Mouse (Mus musculus) gastrocnemius, adult 2 months (tissue): Measurements from ENCODE around the gene Dnajb5. TPM values are rescaled to one million over a fixed set of nuclear protein-coding genes. Genes with fewer than 3 reads are reported as not detected.
"Not testable (repeated sequence)": the region's sequence is repeated elsewhere in the genome, so short reads cannot be mapped to it uniquely, and the experiment has no call there.

Experiments
- DNase-seq: peaks from one replicate; pipeline ENCODE4 v3.0.0; 2022
- H3K27ac ChIP-seq: fragments of 200-600 bp; 2 replicates; pipeline ENCODE4 v1.8.1; 2022; ENCODE audit warnings: mild to moderate bottlenecking
- H3K4me3 ChIP-seq: fragments of 200-600 bp; 2 replicates; pipeline ENCODE4 v1.8.1; 2022; ENCODE audit warnings: mild to moderate bottlenecking, moderate library complexity
- CTCF ChIP-seq: fragments of 200-600 bp; IDR thresholded peaks from 2 replicates; pipeline ENCODE4 v1.8.1; 2022; ENCODE audit warnings: antibody characterized with exemption, mild to moderate bottlenecking, moderate library complexity
- intact Hi-C: fragments of 180-260 bp; cut with DNase I; formaldehyde crosslinking; loops from one replicate; pipeline ENCODE4 v1.15.1; 2025
- total RNA-seq, 2 experiments: library from RNA; stranded (reverse); gene quantifications; 2 replicates each; pipeline ENCODE4 v1.2.3; 2021

Gene Dnajb5
- total RNA-seq, 2 experiments from 2014 or later: 178 to 216 TPM

DNA sequence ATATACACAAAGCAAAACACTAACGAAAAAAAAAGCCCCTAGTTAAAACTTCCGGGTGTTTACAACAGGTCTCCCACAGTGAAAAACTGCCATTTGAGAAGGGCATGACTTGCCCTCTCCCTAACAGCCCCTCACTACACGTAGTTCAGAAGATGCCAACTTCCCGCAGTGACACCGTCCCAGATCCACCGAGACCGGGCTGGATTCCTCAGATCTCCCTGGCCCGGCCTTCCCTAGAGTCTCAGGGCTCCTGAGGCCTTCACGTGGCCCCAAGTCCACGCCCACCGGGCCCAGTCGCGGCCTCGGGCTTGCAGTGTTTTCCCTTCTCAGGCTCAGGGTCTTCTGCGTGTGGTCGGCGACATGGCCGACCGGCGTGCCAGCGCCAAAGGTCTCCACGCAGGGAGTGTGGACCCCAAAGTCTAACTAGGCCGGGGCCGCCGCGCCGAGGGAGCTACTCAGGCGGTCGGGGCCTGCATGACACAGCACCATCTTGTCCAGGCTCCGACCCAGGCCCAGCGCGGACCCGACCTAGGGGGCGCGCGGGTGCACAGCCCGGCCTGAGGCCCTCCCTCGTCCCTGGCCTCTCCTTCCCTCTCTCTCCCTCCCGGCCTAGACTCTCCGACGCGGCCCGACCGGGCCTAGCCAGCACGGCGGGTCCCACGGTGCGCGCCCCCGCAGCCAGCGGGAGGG lies 50.0 kb downstream of the Dnajb5 start:
- peak overlapping the region; percentile 98 for H3K4me3 ChIP-seq
- H3K27ac ChIP-seq: peak overlapping the region; percentile 99
- TF ChIP-seq CTCF: peak; percentile 38
- intact Hi-C loops: no loop called here
- DNase-seq: peak; percentile 88

DNA sequence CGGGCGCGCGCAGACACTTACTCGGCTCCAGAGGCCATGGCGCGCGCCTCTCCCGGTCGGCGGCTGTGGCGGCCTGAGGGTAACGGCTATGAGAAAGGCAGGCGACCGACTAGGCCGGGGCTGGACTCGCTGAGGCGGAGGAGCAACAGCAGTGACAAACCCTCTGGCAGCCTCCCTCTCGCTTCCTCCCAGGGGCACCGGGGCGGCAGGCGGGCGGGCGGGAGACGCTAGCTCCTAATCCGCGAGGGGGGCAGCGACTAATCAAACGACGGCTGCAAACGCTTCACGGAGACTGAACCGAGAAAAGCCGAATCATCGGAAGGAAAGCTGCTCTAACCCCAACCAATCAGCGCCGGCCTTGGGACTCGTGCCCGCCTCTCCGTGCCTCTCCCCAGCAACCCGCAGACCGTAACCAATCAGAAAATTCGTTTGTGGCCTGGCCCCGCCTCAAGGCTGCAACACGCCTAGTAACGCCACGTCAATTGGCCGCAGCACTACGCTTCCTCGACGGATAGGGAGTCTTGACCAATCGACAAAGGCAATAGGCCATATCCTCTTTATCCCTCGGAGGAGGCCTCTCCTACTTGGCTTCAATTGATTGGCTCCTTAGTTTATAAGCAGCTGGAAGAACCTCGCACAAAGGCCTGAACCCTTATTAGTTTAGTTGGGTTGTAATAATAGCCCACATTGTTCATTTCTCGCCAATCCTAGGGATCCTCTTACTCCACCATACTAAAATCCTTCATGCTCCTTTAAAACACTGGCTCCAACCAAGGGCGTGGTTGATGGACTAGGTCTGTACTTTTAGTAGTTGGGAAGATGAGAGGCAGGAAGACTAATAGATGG lies 50.8 kb downstream of the Dnajb5 start, which contains the start of gene Vcp:
Gene Vcp, minus strand, starts transcription at position 367 of the 846 bp plus-strand sequence.
- Histone ChIP-seq H3K4me3 (peak within 1 kb of the TSS; percentile 98), H3K27ac (peak within 1 kb of the TSS; percentile 99)
- peak; percentile 100 for DNase-seq
- intact Hi-C loops: not testable (repeated sequence)

DNA sequence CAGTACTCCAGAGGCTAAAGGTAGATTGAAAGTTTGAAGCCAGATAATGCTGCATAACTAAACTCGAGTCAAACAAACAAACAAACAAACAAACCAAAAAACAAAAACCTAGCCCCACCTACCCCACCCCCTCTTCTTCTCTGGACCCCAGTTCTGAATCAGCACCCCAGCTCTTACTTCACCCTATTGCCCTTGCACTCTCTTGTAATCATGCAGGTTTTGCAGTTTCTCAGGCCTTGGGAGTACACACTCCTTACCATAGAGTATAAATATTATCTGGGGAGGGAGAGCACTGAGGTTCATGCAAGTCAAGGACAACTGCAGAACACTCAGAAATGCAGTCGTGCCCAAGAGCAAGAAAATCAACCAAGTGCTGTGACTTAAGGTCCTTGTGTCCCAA lies 51.7 kb downstream of the Dnajb5 start:
- no peak overlapping the region for H3K4me3 ChIP-seq
- intact Hi-C loops: no loop called here
- DNase-seq: no peak
- peak overlapping the region; percentile 86 for H3K27ac ChIP-seq
- no peak for TF ChIP-seq CTCF

DNA sequence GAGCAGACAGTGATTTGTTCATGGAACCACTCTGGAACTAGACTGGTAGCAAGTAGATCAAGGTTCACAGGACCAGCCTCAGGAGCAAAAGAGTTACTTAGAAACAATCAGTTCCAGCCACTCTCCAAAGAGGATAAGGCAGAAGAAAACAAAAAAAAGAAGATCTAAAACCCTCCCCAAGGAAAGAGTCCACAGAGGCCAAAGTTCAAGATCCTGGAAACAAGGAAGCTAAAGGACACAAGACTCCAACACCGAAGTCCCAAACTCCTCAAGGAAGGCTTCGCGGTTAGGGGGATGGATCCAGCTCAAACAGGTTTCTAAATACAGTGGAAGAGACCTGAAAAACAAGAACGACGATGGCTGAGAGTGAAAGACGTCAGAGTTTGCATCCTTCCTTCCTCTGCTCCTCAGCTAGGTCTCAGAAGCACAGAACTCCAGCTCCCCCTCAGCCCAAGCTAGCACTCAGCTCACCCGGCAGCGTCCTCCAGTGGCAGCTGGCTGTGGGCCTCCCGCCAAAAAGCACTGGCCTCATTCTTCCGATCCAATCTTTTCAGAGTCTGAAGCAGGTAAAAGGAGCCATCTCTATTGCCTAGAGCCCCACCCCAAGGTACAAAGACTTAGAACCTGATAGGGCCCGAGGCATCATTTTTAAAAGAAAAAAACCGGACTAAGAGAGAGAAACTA lies 53.3 kb downstream of the Dnajb5 start:
- Histone ChIP-seq H3K27ac (peak overlapping the region; percentile 68), H3K4me3 (no peak overlapping the region)
- peak; percentile 76 for DNase-seq
- intact Hi-C loops: no loop called here
- TF ChIP-seq CTCF: peak; percentile 26; the same call in 1 of the 2 replicates

DNA sequence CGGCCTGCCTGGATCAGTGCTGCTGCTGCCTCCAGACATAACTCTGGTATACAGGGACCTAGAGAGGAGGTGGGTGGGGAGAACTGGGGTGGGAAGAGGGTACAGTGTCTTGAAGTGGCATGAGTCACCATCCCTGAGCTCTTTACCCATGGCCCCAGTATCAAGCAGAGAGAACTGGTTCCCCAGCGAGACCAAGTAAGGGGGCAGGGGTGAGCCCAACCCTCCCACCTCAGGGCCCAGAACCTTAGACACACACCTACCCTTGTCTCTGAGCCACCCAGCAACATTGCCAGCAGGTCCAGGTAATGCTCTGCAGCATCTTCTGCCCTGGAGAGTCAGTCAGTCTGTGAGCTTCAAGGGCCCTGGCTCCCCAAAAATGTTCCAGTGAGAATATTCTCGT lies 55.3 kb downstream of the Dnajb5 start:
- Histone ChIP-seq H3K27ac (no peak overlapping the region), H3K4me3 (no peak overlapping the region)
- no peak for TF ChIP-seq CTCF
- intact Hi-C loops: loop anchor here (1.0 kb wide), 1 partner anchor 20 kb away; the partner anchor contains the start of gene Pigo
- DNase-seq: no peak

DNA sequence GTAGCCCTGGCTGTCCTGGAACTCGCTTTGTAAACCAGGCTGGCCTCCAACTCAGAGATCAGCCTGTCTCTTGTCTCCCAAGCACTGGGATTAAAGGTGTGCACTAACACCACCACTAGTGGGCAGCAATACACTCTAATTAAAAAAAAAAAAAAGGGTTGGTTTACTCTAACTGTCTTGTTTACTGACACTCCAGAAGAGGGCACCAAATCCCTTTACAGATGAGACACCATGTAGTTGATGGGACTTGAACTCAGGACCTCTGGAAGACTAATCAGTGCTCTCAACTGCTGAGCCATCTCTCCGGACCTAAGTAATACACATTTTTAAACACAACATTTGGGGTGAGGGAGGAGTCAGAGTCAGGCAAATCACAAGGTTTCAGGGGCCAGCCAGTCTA lies 56.2 kb downstream of the Dnajb5 start:
- no peak for DNase-seq
- H3K4me3 ChIP-seq: no peak overlapping the region
- TF ChIP-seq CTCF: peak; percentile 70
- intact Hi-C loops: loop anchor here (1.0 kb wide), 1 partner anchor 20 kb away; the partner anchor contains the start of gene Pigo
- H3K27ac ChIP-seq: no peak overlapping the region

Other genes with a start within 250 kb of the Dnajb5 start
- gene 4930578G10Rik, start 214.3 kb upstream of the Dnajb5 start, total RNA-seq: under 1 TPM in 1 of 2 experiments, not detected in 1; 0.95 TPM
- not detected for gene Ccl19, start 193.2 kb upstream of the Dnajb5 start, total RNA-seq
- 10 to 100 TPM in 1 of 2 experiments, 1 to 10 TPM in 1; 7.5 to 13.2 TPM for gene Ccl21a, start 175.8 kb upstream of the Dnajb5 start, total RNA-seq
- not detected for gene Fam205a1, start 95.9 kb upstream of the Dnajb5 start, total RNA-seq
- not detected for gene Gm12394, start 93.0 kb upstream of the Dnajb5 start, total RNA-seq
- under 1 TPM; 0.38 to 0.89 TPM for gene Fam205c, start 75.6 kb upstream of the Dnajb5 start, total RNA-seq
- 1 to 10 TPM in 1 of 2 experiments, under 1 TPM in 1; 0.41 to 1.3 TPM for gene Phf24, start 33.2 kb upstream of the Dnajb5 start, total RNA-seq
- gene 1700022I11Rik, start 19.8 kb downstream of the Dnajb5 start, total RNA-seq: not detected
- gene Vcp, start 50.7 kb downstream of the Dnajb5 start, total RNA-seq: 100 to 1,000 TPM; 229 to 272 TPM
- gene Fancg, start 60.7 kb downstream of the Dnajb5 start, total RNA-seq: 1 to 10 TPM in 1 of 2 experiments, under 1 TPM in 1; 0.84 to 1.2 TPM
- gene Pigo, start 76.0 kb downstream of the Dnajb5 start, total RNA-seq: 10 to 100 TPM in 1 of 2 experiments, 1 to 10 TPM in 1; 4.9 to 10.2 TPM
- gene Stoml2, start 81.9 kb downstream of the Dnajb5 start, total RNA-seq: 100 to 1,000 TPM in 1 of 2 experiments, 10 to 100 TPM in 1; 87.5 to 108 TPM
- 10 to 100 TPM; 21.1 to 24.5 TPM for gene Fam214b, start 96.4 kb downstream of the Dnajb5 start, total RNA-seq
- 1 to 10 TPM; 2.1 to 2.9 TPM for gene Unc13b, start 109.1 kb downstream of the Dnajb5 start, total RNA-seq